Mouse (Mus musculus) midbrain, postnatal 0 days (tissue): ENCODE measurements at regions not wholly inside any gene's neighbourhood (a gene's known extent, or its start where the extent isn't known, plus 50 kb on each side); places are given as distances from the start of the nearest gene placed in this dataset.

ENCODE experiments used
- ATAC-seq: fragments of 200-750 bp; cut with Nextera tagmentation; 2 replicates; pipeline ENCODE4 v1.8.0; 2017; ENCODE audit warnings: moderate number of reproducible peaks, mild to moderate bottlenecking, moderate TSS enrichment, moderate library complexity; ENCODE audit not compliant: low FRiP score
- DNase-seq: peaks from one replicate; pipeline ENCODE4 v3.0.0-alpha.2; 2015; ENCODE audit warnings: low spot score
- H3K27ac ChIP-seq: fragments of 300-500 bp; sonication (generic); 2 replicates; pipeline ENCODE4 v1.5.1; 2014; ENCODE audit warnings: low read depth, mild to moderate bottlenecking, low read length, mixed read lengths
- H3K27me3 ChIP-seq: fragments of 300-500 bp; sonication (generic); 2 replicates; pipeline ENCODE4 v1.6.1; 2014; ENCODE audit warnings: low read length, control low read depth, mixed read lengths; ENCODE audit not compliant: insufficient read depth
- H3K36me3 ChIP-seq: fragments of 300-500 bp; sonication (generic); 2 replicates; pipeline ENCODE4 v1.6.1; 2014; ENCODE audit warnings: low read length, control low read depth, mixed read lengths; ENCODE audit not compliant: insufficient read depth
- H3K4me1 ChIP-seq: fragments of 300-500 bp; sonication (generic); 2 replicates; pipeline ENCODE4 v1.6.1; 2014; ENCODE audit warnings: mild to moderate bottlenecking, control low read depth, antibody characterized with exemption, low read length, mixed read lengths; ENCODE audit not compliant: insufficient read depth
- H3K4me2 ChIP-seq: fragments of 300-500 bp; sonication (generic); 2 replicates; pipeline ENCODE4 v1.6.1; 2014; ENCODE audit warnings: low read depth, mild to moderate bottlenecking, low read length, mixed read lengths; ENCODE audit not compliant: poor library complexity, severe bottlenecking
- H3K4me3 ChIP-seq: fragments of 300-500 bp; sonication (generic); 2 replicates; pipeline ENCODE4 v1.5.1; 2014; ENCODE audit warnings: low read depth, mild to moderate bottlenecking, low read length, moderate library complexity
- H3K9ac ChIP-seq: fragments of 300-500 bp; sonication (generic); replicated peaks from 2 replicates; pipeline ENCODE4 v1.6.1; 2014; ENCODE audit warnings: mild to moderate bottlenecking, low read length, moderate library complexity, mixed read lengths; ENCODE audit not compliant: poor library complexity, severe bottlenecking
- H3K9me3 ChIP-seq: fragments of 300-500 bp; sonication (generic); 2 replicates; pipeline ENCODE4 v1.6.1; 2016; ENCODE audit warnings: low read length, control low read depth
- CTCF ChIP-seq: IDR thresholded peaks from 2 replicates; pipeline ENCODE4 v1.5.1; 2016; ENCODE audit warnings: antibody characterized with exemption, mild to moderate bottlenecking
- WGBS: fragments of 180-500 bp; shearing (Covaris S2); extraction: QIAGEN DNeasy Blood & Tissue Kit; methylation state at CpG from one replicate; pipeline ENCODE4 v1.1.7; 2014; 5-methylcytosine and 5-hydroxymethylcytosine counted together

DNA sequence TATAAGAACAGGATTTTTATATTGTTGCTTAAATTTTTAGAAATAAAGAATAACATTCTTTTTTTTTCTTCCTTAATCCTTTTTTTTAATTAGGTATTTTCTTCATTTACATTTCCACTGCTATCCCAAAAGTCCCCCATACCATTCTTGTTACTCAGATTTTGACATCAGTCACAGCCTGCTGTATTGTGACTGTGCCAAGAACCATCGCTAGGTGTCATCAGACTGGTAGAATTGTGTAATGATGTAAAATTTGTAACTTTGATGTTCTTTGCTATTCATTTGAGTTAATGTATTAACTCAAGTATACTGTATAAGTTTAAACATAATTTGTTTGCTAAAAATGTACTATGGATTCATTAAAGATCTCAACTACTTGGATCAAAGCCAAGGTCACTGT is 465.0 kb downstream of the Arl4a start:
- no peak for ATAC-seq
- H3K4me2 ChIP-seq = no peak overlapping the region
- no peak overlapping the region for H3K4me3 ChIP-seq
- H3K4me1 ChIP-seq = no peaks in the 10 kb centered on the region
- no peak for DNase-seq
- TF ChIP-seq CTCF = peak; percentile 25; the same call in 1 of the 2 replicates
- no peak overlapping the region for H3K27ac ChIP-seq
- WGBS = 77% methylated on average over 1 of the region's 1 CpGs
- H3K36me3 ChIP-seq = no peaks in the 10 kb centered on the region
- H3K9me3 ChIP-seq = no peaks in the 10 kb centered on the region
- no peak overlapping the region for H3K9ac ChIP-seq
- H3K27me3 ChIP-seq = no peaks in the 10 kb centered on the region

DNA sequence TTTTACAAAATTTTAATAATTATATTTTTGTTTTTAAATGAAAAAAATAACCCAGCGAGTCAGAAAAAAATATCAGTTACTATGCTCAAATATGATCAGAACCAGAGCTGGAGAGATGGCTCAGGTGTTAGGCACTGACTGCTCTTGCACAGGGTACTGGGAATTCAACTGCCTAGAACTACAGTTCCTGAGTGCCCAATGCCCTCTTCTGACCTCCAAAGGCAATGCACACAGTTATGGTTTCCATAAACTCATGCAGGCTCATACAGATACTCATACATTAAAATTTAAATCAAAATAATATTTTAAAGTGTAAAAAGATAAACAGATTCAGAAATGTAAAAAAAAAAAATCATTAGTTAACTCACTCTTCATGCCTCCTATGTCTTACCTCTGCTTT is 465.7 kb downstream of the Arl4a start:
- H3K27ac ChIP-seq = no peak overlapping the region
- no peak for ATAC-seq
- 90% methylated on average over 1 of the region's 1 CpGs for WGBS

DNA sequence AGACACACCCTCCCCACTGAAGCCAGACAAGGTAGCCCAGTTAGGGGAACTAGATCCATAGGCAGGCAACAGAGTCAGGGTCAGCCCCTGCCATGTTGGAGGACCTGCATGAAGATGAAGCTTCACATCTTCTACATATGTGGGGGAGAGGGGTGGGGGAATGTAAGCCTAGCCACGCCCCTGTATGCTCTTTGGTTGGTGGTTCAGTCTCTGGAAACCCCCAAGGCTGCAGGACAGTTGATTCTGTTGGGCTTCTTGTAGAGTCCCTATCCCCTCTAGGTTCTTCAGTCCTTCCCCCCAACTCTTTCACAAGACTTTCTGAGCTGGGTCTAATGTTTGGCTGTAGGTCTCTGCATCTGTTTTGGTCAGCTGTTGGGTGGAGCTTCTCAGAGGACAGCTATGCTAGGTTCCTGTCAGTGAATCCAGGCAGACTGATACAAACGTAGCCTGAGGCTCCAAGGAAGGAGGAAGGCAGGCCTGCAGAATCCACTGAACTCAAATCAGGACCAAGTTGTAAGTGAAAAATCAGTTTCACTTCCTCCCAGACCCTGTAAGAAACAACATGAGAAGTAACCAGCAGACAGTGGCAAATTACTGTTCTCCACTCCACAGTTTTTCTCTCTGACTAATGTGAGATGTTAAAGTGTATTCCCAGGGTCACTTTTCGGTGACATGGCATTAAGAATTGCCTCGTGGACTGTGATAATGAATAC is 476.9 kb downstream of the Arl4a start:
- no peak overlapping the region for H3K4me2 ChIP-seq
- no peak overlapping the region for H3K9ac ChIP-seq
- H3K4me1 ChIP-seq = no peaks in the 10 kb centered on the region
- H3K9me3 ChIP-seq = no peaks in the 10 kb centered on the region
- 85% methylated on average over 4 of the region's 4 CpGs for WGBS
- DNase-seq (no peak), ATAC-seq (no peak)
- no peak overlapping the region for H3K4me3 ChIP-seq
- no peak overlapping the region for H3K27ac ChIP-seq
- no peaks in the 10 kb centered on the region for H3K27me3 ChIP-seq
- H3K36me3 ChIP-seq = no peaks in the 10 kb centered on the region
- no peak for TF ChIP-seq CTCF

More for the DNA sequence above, 465.7 kb downstream of the Arl4a start:
- H3K27me3 ChIP-seq = no peaks in the 10 kb centered on the region
- H3K4me3 ChIP-seq = no peak overlapping the region
- no peak overlapping the region for H3K9ac ChIP-seq
- no peaks in the 10 kb centered on the region for H3K9me3 ChIP-seq
- no peaks in the 10 kb centered on the region for H3K4me1 ChIP-seq
- H3K36me3 ChIP-seq = no peaks in the 10 kb centered on the region
- DNase-seq = no peak
- TF ChIP-seq CTCF = no peak
- no peak overlapping the region for H3K4me2 ChIP-seq

DNA sequence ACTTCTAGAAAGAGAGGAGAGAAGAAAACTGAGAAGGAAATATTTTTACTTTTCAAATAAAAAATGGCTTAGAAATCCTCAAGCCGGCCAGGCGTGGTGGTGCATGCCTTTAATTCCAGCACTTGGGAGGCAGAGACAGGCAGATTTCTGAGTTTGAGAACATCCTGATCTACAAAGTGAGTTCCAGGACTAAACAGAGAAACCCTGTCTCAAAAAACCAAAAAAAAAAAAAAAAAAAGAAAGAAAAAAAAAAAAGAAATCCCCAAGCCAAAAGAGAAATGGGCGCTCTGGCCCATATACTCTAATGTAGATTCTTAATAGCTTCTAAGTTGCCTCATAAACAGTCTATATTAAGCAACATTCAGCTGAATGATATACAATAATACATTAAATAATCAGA is 479.3 kb downstream of the Arl4a start:
- DNase-seq (no peak), ATAC-seq (no peak)
- no peaks in the 10 kb centered on the region for H3K4me1 ChIP-seq
- H3K36me3 ChIP-seq = no peaks in the 10 kb centered on the region
- H3K9ac ChIP-seq = no peak overlapping the region
- H3K27me3 ChIP-seq = no peaks in the 10 kb centered on the region
- H3K9me3 ChIP-seq = no peaks in the 10 kb centered on the region
- no peak overlapping the region for H3K4me3 ChIP-seq
- H3K27ac ChIP-seq = no peak overlapping the region
- no peak for TF ChIP-seq CTCF
- WGBS = 100% methylated on average over 3 of the region's 3 CpGs
- no peak overlapping the region for H3K4me2 ChIP-seq

DNA sequence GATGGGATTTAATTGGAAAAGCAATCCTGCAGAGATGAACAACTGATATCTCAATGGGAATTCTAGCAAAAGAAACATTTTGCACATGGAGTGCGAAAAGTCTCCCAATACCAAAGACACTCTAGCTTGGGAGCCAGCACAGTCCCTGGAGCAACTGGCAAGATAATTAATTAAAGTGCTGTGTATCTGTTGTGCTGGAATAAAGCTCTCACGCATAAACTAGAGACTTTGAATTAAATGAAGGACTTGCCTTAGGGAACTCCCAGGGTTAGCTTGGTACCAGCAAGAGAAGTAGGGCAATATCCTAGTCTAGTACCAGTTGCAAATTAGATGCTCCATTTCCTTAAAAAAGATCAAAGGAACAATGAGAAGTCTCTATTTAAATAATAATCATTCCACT is 501.5 kb downstream of the Arl4a start:
- Histone ChIP-seq H3K27me3 (no peaks in the 10 kb centered on the region), H3K4me2 (no peak overlapping the region), H3K9ac (no peak overlapping the region), H3K27ac (no peak overlapping the region), H3K4me1 (no peaks in the 10 kb centered on the region), H3K9me3 (no peaks in the 10 kb centered on the region), H3K36me3 (no peaks in the 10 kb centered on the region), H3K4me3 (no peak overlapping the region)
- 56% methylated on average over 2 of the region's 2 CpGs for WGBS
- TF ChIP-seq CTCF = no peak
- ATAC-seq (no peak), DNase-seq (peak; percentile 26)

DNA sequence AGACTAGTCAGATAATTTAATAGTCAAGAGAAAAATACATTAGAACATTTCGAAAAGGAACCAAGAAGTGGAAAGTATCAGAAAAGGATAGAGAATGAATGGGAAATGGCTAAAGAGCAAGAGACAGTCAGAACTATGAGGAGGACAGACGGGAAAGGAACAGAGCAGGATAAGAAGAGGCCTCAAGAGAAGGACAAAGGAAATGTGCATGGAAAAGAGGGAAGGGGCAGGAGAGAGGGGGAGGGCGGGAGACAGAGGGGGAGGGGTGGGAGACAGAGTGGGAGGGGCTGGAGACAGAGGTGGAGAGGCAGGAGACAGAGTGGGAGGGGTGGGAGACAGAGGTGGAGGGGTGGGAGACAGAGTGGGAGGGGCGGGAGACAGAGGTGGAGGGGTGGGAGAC is 509.7 kb downstream of the Arl4a start:
- no peaks in the 10 kb centered on the region for H3K27me3 ChIP-seq
- no peak for DNase-seq
- no peak for TF ChIP-seq CTCF
- H3K27ac ChIP-seq = no peak overlapping the region
- H3K9me3 ChIP-seq = no peaks in the 10 kb centered on the region
- 53% methylated on average over 4 of the region's 4 CpGs for WGBS
- no peak overlapping the region for H3K4me3 ChIP-seq
- H3K9ac ChIP-seq = no peak overlapping the region
- no peak overlapping the region for H3K4me2 ChIP-seq
- H3K4me1 ChIP-seq = no peaks in the 10 kb centered on the region
- H3K36me3 ChIP-seq = no peaks in the 10 kb centered on the region
- no peak for ATAC-seq
